Mouse (Mus musculus) heart, embryonic 14.5 days (tissue): ENCODE data around the gene Slc6a4. TPM values are rescaled to one million over a fixed set of nuclear protein-coding genes. Genes with fewer than 3 reads are reported as not detected.
A peak's percentile ranks its signal among the peaks of the same experiment; 100 is the strongest.

Source experiments
- ATAC-seq: fragments of 200-750 bp; cut with Nextera tagmentation; 2 replicates; pipeline ENCODE4 v1.8.0; 2017; ENCODE audit warnings: low read depth, moderate TSS enrichment; ENCODE audit not compliant: insufficient number of reproducible peaks, insufficient read depth, low FRiP score
- H3K27ac ChIP-seq, 2 experiments: fragments of 200-500 bp in 1 of 2; fragments of 300-500 bp in 1 of 2; sonication (generic) in 1 of 2; replicated peaks in 1 of 2; 2 replicates each; pipeline ENCODE4 v1.5.1; 2012 to 2014; ENCODE audit warnings: low read depth in 2 of 2, low read length in 2 of 2, control low read depth in 1 of 2, mild to moderate bottlenecking in 1 of 2, mixed read lengths in 1 of 2; ENCODE audit not compliant: control insufficient read depth in 1 of 2, insufficient read depth in 1 of 2
- H3K27me3 ChIP-seq: fragments of 300-500 bp; sonication (generic); 2 replicates; pipeline ENCODE4 v1.6.1; 2014; ENCODE audit warnings: mild to moderate bottlenecking, low read length, control low read depth; ENCODE audit not compliant: control insufficient read depth, insufficient read depth
- H3K36me3 ChIP-seq: fragments of 300-500 bp; sonication (generic); 2 replicates; pipeline ENCODE4 v1.6.1; 2014; ENCODE audit warnings: mild to moderate bottlenecking, control low read depth, low read length, mixed read lengths; ENCODE audit not compliant: control insufficient read depth, insufficient read depth
- H3K4me1 ChIP-seq, 2 experiments: fragments of 200-500 bp in 1 of 2; fragments of 300-500 bp in 1 of 2; sonication (generic) in 1 of 2; 2 replicates each; pipeline ENCODE4 v1.6.1; 2012 to 2014; ENCODE audit warnings: low read length in 2 of 2, control low read depth in 1 of 2, mixed read lengths in 1 of 2; ENCODE audit not compliant: control insufficient read depth in 2 of 2, insufficient read depth in 2 of 2
- H3K4me2 ChIP-seq: fragments of 300-500 bp; sonication (generic); 2 replicates; pipeline ENCODE4 v1.6.1; 2014; ENCODE audit warnings: mild to moderate bottlenecking, low read length
- H3K4me3 ChIP-seq, 2 experiments: fragments of 200-500 bp in 1 of 2; fragments of 300-500 bp in 1 of 2; sonication (generic) in 1 of 2; 2 replicates each; pipeline ENCODE4 v1.5.1; 2012 to 2014; ENCODE audit warnings: low read length in 2 of 2, mild to moderate bottlenecking in 2 of 2, control low read depth in 1 of 2, low read depth in 1 of 2, moderate library complexity in 1 of 2; ENCODE audit not compliant: control insufficient read depth in 1 of 2, insufficient read depth in 1 of 2
- H3K9ac ChIP-seq: fragments of 300-500 bp; sonication (generic); 2 replicates; pipeline ENCODE4 v1.6.1; 2014; ENCODE audit warnings: mild to moderate bottlenecking, low read length
- H3K9me3 ChIP-seq: fragments of 300-500 bp; sonication (generic); 2 replicates; pipeline ENCODE4 v1.6.1; 2016; ENCODE audit warnings: low read length, control low read depth; ENCODE audit not compliant: control insufficient read depth
- WGBS: fragments of 180-500 bp; shearing (Covaris S2); extraction: QIAGEN DNeasy Blood & Tissue Kit; methylation state at CpG from one replicate; pipeline ENCODE4 v1.1.7; 2014; 5-methylcytosine and 5-hydroxymethylcytosine counted together
- microRNA counts: library from miRNA; unstranded; fragments of <30 nt; microRNA quantifications from one replicate; lab custom pipeline; 2016
- microRNA-seq: library from miRNA; unstranded; fragments of <30 nt; microRNA quantifications from one replicate; pipeline ENCODE4, GENCODE M21; 2016
- polyA plus RNA-seq: library from polyadenylated mRNA; unstranded; fragments of >200 nt; fragmentation: Nextera tagmentation; extraction: Ambion mirVana; gene quantifications from 2 replicates; pipeline ENCODE4 v1.2.1, GENCODE M21; 2014

The Slc6a4 gene
- polyA plus RNA-seq, 1 experiment from 2014 or later, result 0.47 TPM

GRCm38 (mm10) chr11:77079361-77079760, 81.0 kb downstream of the Slc6a4 start:
- ATAC-seq, result no peak
- 91% methylated on average over 1 of the region's 1 CpGs for WGBS
- H3K27me3 ChIP-seq, result peaks cover 8% of the 10 kb centered on the region

More at GRCm38 (mm10) chr11:77079361-77079760, 81.0 kb downstream of the Slc6a4 start:
- H3K9me3 ChIP-seq, result no peaks in the 10 kb centered on the region
- H3K27ac ChIP-seq, result no peak overlapping the region
- H3K4me3 ChIP-seq, result no peak overlapping the region
- H3K4me2 ChIP-seq, result no peak overlapping the region
- H3K36me3 ChIP-seq, result peaks cover 21% of the 10 kb centered on the region
- no peak overlapping the region for H3K9ac ChIP-seq
- 0 out of 4 replicates have a peak, but pooled peaks cover 0 to 2% of the 10 kb centered on the region in 2 experiments for H3K4me1 ChIP-seq

MicroRNAs encoded within 50 kb of the gene (microRNA counts, 519-probe panel; counts per million panel counts)
- microRNA mmu-miR-423-3p (lab: Ali Mortazavi, UCI) (3,966 counts per million, percentile 76 among the panel's probes with 10 or more counts), microRNA mmu-miR-423-5p (lab: Ali Mortazavi, UCI) (5,125 counts per million, percentile 81 among the panel's probes with 10 or more counts)

Small RNAs within 50 kb of the gene (microRNA-seq; reads per million reads assigned to microRNA genes)
- 3,058 reads per million, percentile 87 among the genes with 10 or more reads in this experiment for gene Mir423

Other genes with a start within 250 kb of the Slc6a4 start
- 20.3 and 23.2 TPM in 2 replicates for gene Gosr1, start 235.0 kb upstream of the Slc6a4 start, polyA plus RNA-seq
- 23.4 and 24.1 TPM in 2 replicates for gene Cpd, start 151.6 kb upstream of the Slc6a4 start, polyA plus RNA-seq
- gene Tmigd1, start 96.4 kb upstream of the Slc6a4 start, polyA plus RNA-seq, result 0.39 TPM in 1 of 2 replicates, not detected in the other
- 84.8 and 89.7 TPM in 2 replicates for gene Blmh, start 73.8 kb upstream of the Slc6a4 start, polyA plus RNA-seq
- 44.6 and 48.0 TPM in 2 replicates for gene Nsrp1, start 79.8 kb downstream of the Slc6a4 start, polyA plus RNA-seq
- gene Efcab5, start 190.4 kb downstream of the Slc6a4 start, polyA plus RNA-seq, result 0.43 and 0.57 TPM in 2 replicates
- 31.4 and 35.9 TPM in 2 replicates for gene Ssh2, start 217.7 kb downstream of the Slc6a4 start, polyA plus RNA-seq